Mouse (Mus musculus) liver, adult 2 months (tissue): ENCODE results near the gene Taldo1. TPM values are rescaled to one million over a fixed set of nuclear protein-coding genes. Genes with fewer than 3 reads are reported as not detected.

ENCODE experiments used
- DNase-seq: peaks from one replicate; pipeline ENCODE4 v3.0.0-alpha.2; 2011; ENCODE audit warnings: low read depth, low spot score; ENCODE audit errors: extremely low read depth
- H3K27ac ChIP-seq: fragments of 200-500 bp; replicated peaks from 2 replicates; pipeline ENCODE4 v1.5.1; 2012; ENCODE audit warnings: low read depth, mild to moderate bottlenecking, control low read depth, inconsistent platforms, low read length; ENCODE audit not compliant: insufficient read depth
- H3K27me3 ChIP-seq: fragments of 200-500 bp; 2 replicates; pipeline ENCODE4 v1.6.1; 2012; ENCODE audit warnings: mild to moderate bottlenecking, moderate library complexity, low read length, inconsistent platforms; ENCODE audit not compliant: control insufficient read depth, insufficient read depth
- H3K36me3 ChIP-seq: fragments of 200-500 bp; 2 replicates; pipeline ENCODE4 v1.6.1; 2012; ENCODE audit warnings: low read length, inconsistent platforms; ENCODE audit not compliant: control insufficient read depth, insufficient read depth
- H3K4me1 ChIP-seq: fragments of 200-500 bp; 2 replicates; pipeline ENCODE4 v1.6.1; 2011; ENCODE audit warnings: low read length; ENCODE audit not compliant: control insufficient read depth, insufficient read depth
- H3K4me3 ChIP-seq: fragments of 200-500 bp; 2 replicates; pipeline ENCODE4 v1.5.1; 2011; ENCODE audit warnings: low read depth, mild to moderate bottlenecking, control low read depth, low read length, moderate library complexity; ENCODE audit not compliant: insufficient read depth
- H3K79me2 ChIP-seq: fragments of 200-500 bp; 2 replicates; pipeline ENCODE4 v1.6.1; 2012; ENCODE audit warnings: inconsistent platforms, mild to moderate bottlenecking, low read length, moderate library complexity; ENCODE audit not compliant: control insufficient read depth, insufficient read depth
- H3K9ac ChIP-seq: fragments of 200-500 bp; 2 replicates; pipeline ENCODE4 v1.6.1; 2012; ENCODE audit warnings: low read depth, mild to moderate bottlenecking, control low read depth, inconsistent platforms, low read length
- CTCF ChIP-seq: fragments of 200-500 bp; IDR thresholded peaks from 2 replicates; pipeline ENCODE4 v1.5.1; 2011; ENCODE audit warnings: low read depth, low read length, control low read depth
- POLR2A ChIP-seq: fragments of 200-500 bp; IDR thresholded peaks from 2 replicates; pipeline ENCODE4 v1.6.1; 2011; ENCODE audit warnings: low read length, control low read depth; ENCODE audit not compliant: insufficient read depth; ENCODE audit errors: extremely low read depth
- WGBS: fragments of 180-500 bp; shearing (Covaris S2); methylation state at CpG from one replicate; pipeline ENCODE4 v1.1.7; 2018; 5-methylcytosine and 5-hydroxymethylcytosine counted together
- polyA plus RNA-seq: library from polyadenylated mRNA; depleted of rRNA; stranded (reverse); fragments of >200 nt; gene quantifications from 2 replicates; pipeline ENCODE4 v1.2.3, GENCODE M21; 2012
- total RNA-seq: library from RNA; depleted of rRNA; stranded (reverse); fragments of >200 nt; gene quantifications from 2 replicates; pipeline ENCODE4 v1.2.3, GENCODE M21; 2014

The Taldo1 gene
- total and polyA plus RNA-seq, 2 experiments: 125 to 195 TPM

DNA sequence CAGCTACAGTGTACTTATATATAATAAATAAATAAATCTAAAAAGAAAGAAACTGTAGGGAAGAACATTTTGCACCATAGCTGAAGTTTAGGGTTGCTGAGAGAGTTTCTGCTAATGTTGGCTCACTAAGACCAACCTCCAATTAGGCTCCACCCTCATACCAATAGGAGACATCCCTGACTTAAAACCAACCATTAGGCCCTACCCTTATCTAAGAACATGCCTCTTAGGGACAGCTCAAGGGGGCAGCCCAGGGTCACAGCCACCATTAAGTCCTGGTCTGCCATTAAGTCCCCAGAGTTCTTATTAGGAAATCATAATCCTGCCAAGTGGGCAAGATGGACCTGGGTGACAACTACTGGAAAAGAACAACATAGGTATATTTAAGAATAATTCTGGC is 17.6 kb upstream of the Taldo1 start:
- no peak overlapping the region for H3K27ac ChIP-seq
- no peak for TF ChIP-seq CTCF
- no peak for TF ChIP-seq POLR2A
- no peaks in the 10 kb centered on the region for H3K4me1 ChIP-seq
- no peak overlapping the region for H3K4me3 ChIP-seq
- no peaks in the 10 kb centered on the region for H3K79me2 ChIP-seq
- H3K36me3 ChIP-seq: no peaks in the 10 kb centered on the region
- H3K9ac ChIP-seq: no peak overlapping the region
- H3K27me3 ChIP-seq: no peaks in the 10 kb centered on the region
- DNase-seq: no peak

DNA sequence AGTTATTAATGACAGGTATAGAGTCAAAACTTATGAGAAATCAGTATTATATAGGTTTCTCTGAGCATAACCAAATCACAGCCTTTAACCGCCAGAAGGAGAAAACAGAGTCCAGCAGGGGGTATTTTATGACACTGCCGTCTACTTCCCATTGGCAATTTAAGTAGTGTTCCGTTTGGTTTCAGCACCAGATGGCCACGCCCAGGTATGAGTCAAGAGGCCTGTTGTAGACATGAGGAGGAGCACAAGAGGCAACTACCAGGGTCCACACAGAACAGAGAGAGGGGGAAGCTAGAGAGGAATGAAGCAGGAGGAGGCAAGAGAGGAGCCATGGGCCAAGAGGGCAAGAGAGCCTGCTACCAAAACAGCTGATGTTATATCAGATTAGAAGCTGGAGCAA is 12.4 kb upstream of the Taldo1 start:
- Histone ChIP-seq H3K4me1 (no peaks in the 10 kb centered on the region), H3K27me3 (no peaks in the 10 kb centered on the region), H3K79me2 (no peaks in the 10 kb centered on the region), H3K4me3 (no peak overlapping the region), H3K9ac (no peak overlapping the region), H3K36me3 (no peaks in the 10 kb centered on the region), H3K27ac (no peak overlapping the region)
- no peak for TF ChIP-seq POLR2A
- TF ChIP-seq CTCF: no peak
- DNase-seq: no peak
- 77% methylated on average over 4 of the region's 4 CpGs for WGBS

DNA sequence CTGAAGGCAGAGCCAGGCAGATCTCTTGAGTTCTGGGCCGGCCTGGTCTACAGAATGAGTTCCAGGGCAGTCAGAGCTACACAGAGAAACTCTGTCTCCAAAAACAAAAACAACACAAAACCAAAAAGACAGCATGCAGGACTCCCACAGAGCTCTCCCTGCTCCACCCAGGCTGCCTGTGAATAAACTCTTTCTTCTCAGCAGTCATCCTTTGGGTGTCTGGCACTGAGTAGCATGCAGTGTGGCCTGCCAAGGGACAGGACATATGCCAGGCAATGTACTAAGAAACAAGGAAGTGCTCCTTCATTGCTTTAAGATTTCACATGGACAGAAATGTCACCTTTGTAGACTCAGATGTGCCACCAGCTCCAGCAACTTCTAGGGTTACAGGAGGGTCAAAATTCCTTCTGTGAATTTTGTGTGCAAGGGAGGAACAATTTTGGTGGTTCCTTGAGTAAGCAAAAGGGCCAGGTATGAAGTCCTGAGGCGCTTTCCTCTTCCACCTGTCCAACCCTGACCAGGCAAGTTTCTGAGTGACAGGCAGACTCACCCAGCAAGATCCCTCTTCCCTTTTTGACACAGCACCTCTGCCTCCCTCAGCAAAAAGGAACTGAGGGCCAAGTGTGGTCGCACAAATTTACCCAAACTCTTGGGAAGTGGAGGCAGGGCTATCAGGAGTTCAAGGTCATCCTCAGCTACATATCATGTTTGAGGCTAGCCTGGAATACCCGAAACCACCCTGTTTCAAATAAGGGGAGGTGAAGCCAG is 10.7 kb upstream of the Taldo1 start:
- Histone ChIP-seq H3K4me1 (no peaks in the 10 kb centered on the region), H3K4me3 (no peak overlapping the region), H3K36me3 (no peaks in the 10 kb centered on the region), H3K9ac (no peak overlapping the region), H3K79me2 (no peaks in the 10 kb centered on the region), H3K27ac (no peak overlapping the region), H3K27me3 (no peaks in the 10 kb centered on the region)
- TF ChIP-seq POLR2A (no peak), CTCF (no peak)
- 79% methylated on average over 4 of the region's 4 CpGs for WGBS
- no peak for DNase-seq

DNA sequence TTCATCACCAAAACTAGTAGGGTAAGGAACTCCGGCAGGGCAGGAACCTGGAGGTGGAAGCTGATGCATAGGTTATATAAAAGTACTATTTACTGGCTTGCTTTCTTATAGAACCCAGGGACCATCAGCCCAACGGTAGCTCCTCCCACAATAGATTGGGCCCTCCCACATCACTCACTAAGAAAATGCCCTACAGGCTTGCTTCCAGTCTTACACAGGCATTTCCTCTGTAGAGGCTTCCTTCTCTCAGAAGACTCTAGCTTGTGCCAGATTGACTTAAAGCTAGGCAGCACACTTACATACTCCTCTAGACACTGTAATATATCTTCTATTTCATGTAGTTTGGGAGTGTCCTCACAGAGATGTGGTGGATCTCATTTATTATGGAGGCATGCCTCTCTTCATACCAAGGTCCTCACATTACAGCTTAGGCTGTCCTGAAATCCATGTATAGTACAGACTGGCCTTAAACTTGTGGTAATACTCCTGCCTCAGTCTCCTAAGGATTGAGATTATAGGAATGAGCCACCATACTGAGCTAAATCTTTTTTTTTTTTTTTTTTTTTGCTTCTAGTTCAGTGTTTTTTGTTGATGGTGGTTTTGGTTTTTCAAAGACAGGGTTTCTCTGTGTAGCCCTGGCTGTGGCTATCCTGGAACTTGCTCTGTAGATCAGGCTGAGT is 4.1 kb upstream of the Taldo1 start:
- Histone ChIP-seq H3K4me3 (no peak overlapping the region), H3K79me2 (peaks cover 5% of the 10 kb centered on the region; the same call in 1 of the 2 replicates), H3K4me1 (peaks cover 9% of the 10 kb centered on the region), H3K9ac (no peak overlapping the region), H3K36me3 (no peaks in the 10 kb centered on the region), H3K27me3 (no peaks in the 10 kb centered on the region), H3K27ac (no peak overlapping the region)
- DNase-seq: no peak
- 53% methylated on average over 2 of the region's 2 CpGs for WGBS
- TF ChIP-seq CTCF: no peak
- TF ChIP-seq POLR2A: no peak

DNA sequence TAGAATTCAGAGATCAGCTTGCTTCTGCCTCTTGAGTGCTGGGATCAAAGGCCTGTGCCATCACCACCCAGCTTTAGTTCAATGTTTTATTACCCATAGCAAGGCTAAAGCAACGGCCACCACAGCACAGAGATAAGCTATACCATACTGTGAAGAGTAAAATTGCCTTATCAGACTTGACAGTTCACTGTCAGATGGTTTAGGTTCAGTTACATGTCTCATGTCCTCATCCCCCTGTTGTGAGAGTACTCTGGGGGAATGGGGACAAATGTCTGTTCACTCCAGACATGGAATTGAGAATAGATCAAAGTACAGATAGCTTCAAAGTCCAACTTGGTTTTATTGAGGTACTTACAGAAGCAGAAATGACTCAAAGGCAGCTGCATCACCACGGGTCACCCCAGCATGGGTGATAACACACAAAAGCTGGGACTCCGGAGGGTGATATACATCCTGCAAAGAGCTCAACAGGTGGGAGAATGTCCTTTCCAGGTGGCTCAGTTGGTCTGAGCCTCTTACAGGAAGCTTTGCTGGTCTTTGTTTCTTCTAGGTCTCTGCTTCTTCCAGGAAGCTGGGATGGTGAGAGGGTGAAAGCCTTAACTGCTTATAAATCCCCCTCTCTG is 3.4 kb upstream of the Taldo1 start:
- H3K79me2 ChIP-seq: peaks cover 5% of the 10 kb centered on the region; the same call in 1 of the 2 replicates
- H3K4me3 ChIP-seq: no peak overlapping the region
- no peak overlapping the region for H3K27ac ChIP-seq
- no peak overlapping the region for H3K9ac ChIP-seq
- no peaks in the 10 kb centered on the region for H3K36me3 ChIP-seq
- peaks cover 12% of the 10 kb centered on the region for H3K4me1 ChIP-seq
- no peak for DNase-seq
- no peaks in the 10 kb centered on the region for H3K27me3 ChIP-seq
- TF ChIP-seq POLR2A: no peak
- no peak for TF ChIP-seq CTCF
- 55% methylated on average over 3 of the region's 3 CpGs for WGBS
